Mouse (Mus musculus) embryonic facial prominence, embryonic 15.5 days (tissue): Measurements from ENCODE around the gene Asap3. TPM values are rescaled to one million over a fixed set of nuclear protein-coding genes. Genes with fewer than 3 reads are reported as not detected.

Experiments
- ATAC-seq: fragments of 200-750 bp; cut with Nextera tagmentation; 2 replicates; pipeline ENCODE4 v1.8.0; 2017; ENCODE audit warnings: low read depth, moderate TSS enrichment; ENCODE audit not compliant: insufficient number of reproducible peaks, low FRiP score, low TSS enrichment
- H3K27ac ChIP-seq: fragments of 300-500 bp; sonication (generic); replicated peaks from 2 replicates; pipeline ENCODE4 v1.5.1; 2015; ENCODE audit warnings: mild to moderate bottlenecking, inconsistent platforms
- H3K27me3 ChIP-seq: fragments of 300-500 bp; sonication (generic); 2 replicates; pipeline ENCODE4 v1.6.1; 2015; ENCODE audit warnings: inconsistent platforms
- H3K36me3 ChIP-seq: fragments of 300-500 bp; sonication (generic); 2 replicates; pipeline ENCODE4 v1.6.1; 2015; ENCODE audit warnings: mild to moderate bottlenecking, inconsistent platforms
- H3K4me1 ChIP-seq: fragments of 300-500 bp; sonication (generic); 2 replicates; pipeline ENCODE4 v1.6.1; 2015; ENCODE audit warnings: inconsistent platforms
- H3K4me2 ChIP-seq: fragments of 300-500 bp; sonication (generic); replicated peaks from 2 replicates; pipeline ENCODE4 v1.6.1; 2015; ENCODE audit warnings: mild to moderate bottlenecking, inconsistent platforms
- H3K4me3 ChIP-seq: fragments of 300-500 bp; sonication (generic); replicated peaks from 2 replicates; pipeline ENCODE4 v1.5.1; 2015; ENCODE audit warnings: mild to moderate bottlenecking, inconsistent platforms
- H3K9ac ChIP-seq: fragments of 300-500 bp; sonication (generic); 2 replicates; pipeline ENCODE4 v1.6.1; 2015; ENCODE audit warnings: inconsistent platforms
- H3K9me3 ChIP-seq: fragments of 300-500 bp; sonication (generic); replicated peaks from 2 replicates; pipeline ENCODE4 v1.6.1; 2016; ENCODE audit warnings: inconsistent platforms
- WGBS: fragments of 180-500 bp; shearing (Covaris S2); methylation state at CpG from one replicate; pipeline ENCODE4 v1.1.7; 2015; 5-methylcytosine and 5-hydroxymethylcytosine counted together
- polyA plus RNA-seq: library from polyadenylated mRNA; unstranded; fragments of >200 nt; fragmentation: Nextera tagmentation; extraction: Ambion mirVana; gene quantifications from 2 replicates; pipeline ENCODE4 v1.2.1, GENCODE M21; 2015

Gene Asap3
- polyA plus RNA-seq, 1 experiment from 2014 or later = 14.1 TPM

DNA sequence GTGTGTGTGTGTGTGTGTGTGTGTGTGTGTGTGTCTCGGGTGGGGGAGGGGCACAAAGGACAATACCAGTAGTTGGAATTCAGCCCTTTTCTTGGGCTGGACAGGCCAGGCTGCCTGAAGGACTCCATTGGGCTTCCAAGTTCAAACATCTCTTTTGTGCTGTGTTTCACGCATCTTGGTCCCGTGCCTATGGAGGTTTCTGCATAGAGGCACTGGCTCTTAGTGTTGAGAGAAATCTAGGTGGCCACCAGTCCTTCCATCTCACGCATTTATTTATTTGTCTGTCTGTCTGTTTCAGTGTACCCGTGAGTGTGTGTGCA lies 18.0 kb downstream of the Asap3 start:
- WGBS = 72% methylated on average over 5 of the region's 5 CpGs
- H3K9me3 ChIP-seq = no peaks in the 10 kb centered on the region
- no peak overlapping the region for H3K4me2 ChIP-seq
- no peak overlapping the region for H3K27ac ChIP-seq
- H3K4me3 ChIP-seq = no peak overlapping the region
- no peaks in the 10 kb centered on the region for H3K27me3 ChIP-seq
- peaks cover 11% of the 10 kb centered on the region; the same call in 1 of the 2 replicates for H3K36me3 ChIP-seq
- ATAC-seq = no peak
- no peak overlapping the region for H3K9ac ChIP-seq
- peaks cover 18% of the 10 kb centered on the region for H3K4me1 ChIP-seq

DNA sequence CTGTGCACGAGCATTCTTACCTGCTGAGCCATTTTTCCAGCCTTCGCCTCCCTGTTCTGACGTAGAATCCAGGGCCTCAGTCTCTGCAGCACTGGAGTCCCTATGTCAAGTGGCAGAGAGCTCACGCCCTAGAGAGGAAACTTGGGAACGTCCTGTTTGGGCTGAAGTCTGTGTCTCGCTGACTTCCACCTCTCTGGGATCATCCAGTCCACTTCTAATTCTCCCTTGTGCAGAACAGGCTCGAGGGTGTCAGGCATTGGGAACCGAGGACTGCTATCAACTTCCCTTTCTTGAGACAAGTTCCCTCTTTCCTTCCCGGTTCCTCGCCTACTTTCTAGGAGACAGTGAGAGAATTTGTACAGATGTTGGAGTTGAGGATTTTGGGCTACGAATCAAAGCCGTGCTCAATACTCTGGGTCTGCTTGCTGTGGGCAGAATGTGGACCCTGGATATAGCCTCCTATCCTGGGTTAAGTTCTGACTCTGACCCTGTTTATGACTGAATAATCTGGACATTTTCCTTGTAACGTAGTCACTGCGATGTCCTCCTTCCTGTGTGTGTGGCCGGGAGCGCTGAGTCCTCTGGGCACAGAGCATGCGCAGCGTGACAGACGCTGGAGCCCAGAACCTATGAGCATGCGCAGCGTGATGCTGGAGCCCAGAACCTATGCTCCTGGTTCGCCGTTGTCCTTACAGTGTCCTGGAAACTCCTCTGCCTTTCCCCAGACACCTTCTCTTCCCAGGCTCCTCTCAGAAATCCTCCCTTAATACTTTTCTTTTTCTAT lies 18.7 kb downstream of the Asap3 start:
- no peak overlapping the region for H3K4me2 ChIP-seq
- no peak overlapping the region for H3K27ac ChIP-seq
- ATAC-seq = no peak
- 80% methylated on average over 23 of the region's 23 CpGs for whole genome bisulfite sequencing
- no peaks in the 10 kb centered on the region for H3K27me3 ChIP-seq
- peaks cover 11% of the 10 kb centered on the region for H3K4me1 ChIP-seq
- no peaks in the 10 kb centered on the region for H3K9me3 ChIP-seq
- H3K9ac ChIP-seq = no peak overlapping the region
- H3K4me3 ChIP-seq = no peak overlapping the region
- peaks cover 12% of the 10 kb centered on the region; the same call in 1 of the 2 replicates for H3K36me3 ChIP-seq

DNA sequence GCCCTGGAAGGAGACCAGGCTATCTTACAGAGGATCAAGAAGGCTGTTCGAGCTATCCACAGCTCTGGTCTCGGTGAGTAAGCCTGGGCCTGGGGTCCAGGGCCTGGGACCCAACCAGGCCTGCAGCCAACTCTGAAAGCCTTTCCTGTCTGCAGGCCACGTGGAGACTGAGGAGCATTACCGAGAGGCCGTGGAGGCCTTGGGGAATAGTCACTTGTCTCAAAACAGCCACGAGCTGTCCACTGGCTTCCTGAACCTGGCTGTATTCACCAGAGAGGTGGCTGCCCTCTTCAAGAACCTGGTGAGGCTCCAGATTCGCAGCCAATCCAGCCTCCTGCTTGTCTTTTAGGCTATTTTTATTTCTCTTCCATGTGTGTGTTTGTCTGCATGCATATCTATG lies 21.2 kb downstream of the Asap3 start:
- Histone ChIP-seq H3K36me3 (peaks cover 11% of the 10 kb centered on the region; the same call in 1 of the 2 replicates), H3K27ac (no peak overlapping the region), H3K4me3 (no peak overlapping the region), H3K4me1 (peaks cover 2% of the 10 kb centered on the region; the same call in 1 of the 2 replicates), H3K4me2 (no peak overlapping the region), H3K27me3 (no peaks in the 10 kb centered on the region), H3K9ac (no peak overlapping the region), H3K9me3 (no peaks in the 10 kb centered on the region)
- ATAC-seq = no peak
- 62% methylated on average over 7 of the region's 7 CpGs for WGBS

DNA sequence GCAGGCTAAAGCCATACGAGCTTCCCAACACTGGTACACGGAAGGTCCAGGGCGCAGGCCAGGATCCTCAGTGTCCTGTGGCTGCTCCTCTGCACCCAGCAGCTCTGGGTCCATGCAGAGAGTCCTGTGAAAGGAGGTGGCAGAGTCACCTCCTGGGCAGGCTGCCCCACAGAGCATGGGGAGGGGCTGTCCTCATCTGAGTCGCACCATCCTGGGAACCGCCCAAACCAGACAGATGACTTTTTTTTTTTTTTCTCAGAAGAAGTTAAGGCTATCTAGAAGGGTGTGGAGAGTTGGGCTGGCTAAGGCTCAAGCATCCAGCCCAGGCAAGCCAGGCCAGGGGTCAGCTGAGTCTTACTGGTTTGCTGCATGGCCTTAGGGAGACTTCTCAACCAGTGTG lies 22.5 kb downstream of the Asap3 start:
- WGBS = 69% methylated on average over 5 of the region's 5 CpGs
- Histone ChIP-seq H3K4me2 (no peak overlapping the region), H3K36me3 (peaks cover 17% of the 10 kb centered on the region; the same call in 1 of the 2 replicates), H3K9ac (no peak overlapping the region), H3K27ac (no peak overlapping the region), H3K27me3 (no peaks in the 10 kb centered on the region), H3K4me3 (no peak overlapping the region), H3K4me1 (peaks cover 2% of the 10 kb centered on the region; the same call in 1 of the 2 replicates), H3K9me3 (no peaks in the 10 kb centered on the region)
- no peak for ATAC-seq

DNA sequence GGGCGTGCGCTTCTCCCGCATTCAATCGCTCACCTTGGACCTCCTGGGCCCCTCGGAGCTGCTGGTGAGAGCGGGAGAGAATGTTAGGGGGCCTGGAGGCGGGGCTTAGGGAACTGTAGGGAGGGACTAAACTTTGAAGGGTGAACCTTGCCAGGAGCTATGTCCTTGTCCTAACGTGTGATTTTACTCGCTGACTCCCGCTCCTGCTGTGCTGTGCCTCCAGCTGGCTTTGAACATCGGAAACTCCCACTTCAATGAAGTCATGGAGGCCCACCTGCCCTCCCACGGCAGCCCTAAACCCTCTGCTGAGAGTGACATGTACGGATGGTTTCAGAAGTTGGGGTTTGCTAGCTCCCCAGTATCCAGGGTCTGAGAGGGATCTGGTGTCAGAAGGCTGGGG lies 32.5 kb downstream of the Asap3 start:
- peaks cover 48% of the 10 kb centered on the region for H3K36me3 ChIP-seq
- ATAC-seq = no peak
- H3K4me1 ChIP-seq = 0 out of 2 replicates have a peak, but pooled peaks cover 9% of the 10 kb centered on the region
- no peak overlapping the region for H3K9ac ChIP-seq
- H3K4me3 ChIP-seq = no peak overlapping the region
- peaks cover 17% of the 10 kb centered on the region for H3K27me3 ChIP-seq
- 0 out of 2 replicates have a peak overlapping the region, but pooled peaks have one; percentile 8 for H3K4me2 ChIP-seq
- WGBS = 32% methylated on average over 13 of the region's 13 CpGs
- no peaks in the 10 kb centered on the region for H3K9me3 ChIP-seq
- H3K27ac ChIP-seq = no peak overlapping the region

DNA sequence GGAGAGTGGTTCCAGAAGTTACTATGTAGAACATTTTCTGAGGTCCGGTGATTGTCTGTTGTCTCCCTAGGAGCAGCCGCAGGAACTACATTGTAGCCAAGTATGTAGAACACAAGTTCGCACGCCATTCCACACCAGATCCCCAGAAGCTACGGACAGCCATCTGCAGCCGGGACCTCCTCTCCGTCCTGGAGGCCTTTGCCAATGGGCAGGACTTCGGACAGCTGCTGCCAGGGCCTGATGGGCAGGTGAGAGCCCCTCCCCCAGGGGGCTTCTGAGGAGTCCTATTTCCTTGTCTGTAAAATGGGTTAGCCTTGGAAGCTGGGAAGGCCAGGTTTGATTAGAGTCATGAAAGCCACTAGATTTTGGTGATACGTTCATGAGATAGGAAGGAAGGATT lies 32.9 kb downstream of the Asap3 start:
- no peak overlapping the region for H3K4me2 ChIP-seq
- ATAC-seq = no peak
- no peaks in the 10 kb centered on the region for H3K9me3 ChIP-seq
- 0 out of 2 replicates have a peak, but pooled peaks cover 9% of the 10 kb centered on the region for H3K4me1 ChIP-seq
- no peak overlapping the region for H3K27ac ChIP-seq
- H3K4me3 ChIP-seq = no peak overlapping the region
- H3K9ac ChIP-seq = no peak overlapping the region
- peaks cover 20% of the 10 kb centered on the region for H3K27me3 ChIP-seq
- WGBS = 72% methylated on average over 9 of the region's 9 CpGs
- peaks cover 48% of the 10 kb centered on the region for H3K36me3 ChIP-seq

DNA sequence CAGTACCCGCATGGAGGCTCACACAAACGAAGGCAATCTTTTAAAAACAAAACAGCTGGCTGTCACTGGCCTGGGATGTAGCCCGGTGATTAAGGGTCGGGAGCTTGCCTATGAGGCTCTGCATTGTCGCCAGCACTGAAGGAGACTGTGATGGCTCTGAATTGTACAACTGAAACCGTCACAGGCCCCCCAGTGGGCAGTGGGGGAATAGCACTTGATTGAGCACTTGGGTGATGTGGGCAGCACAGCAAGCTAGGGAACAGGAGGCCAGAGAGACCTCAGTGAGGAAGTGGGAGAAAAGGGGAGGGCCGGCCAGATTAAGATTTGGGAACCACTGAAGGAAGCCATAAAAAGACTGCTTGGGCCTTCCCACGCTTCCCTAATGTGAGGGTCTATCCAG lies 33.5 kb downstream of the Asap3 start:
- Histone ChIP-seq H3K27ac (no peak overlapping the region), H3K4me3 (no peak overlapping the region), H3K9ac (no peak overlapping the region), H3K4me1 (0 out of 2 replicates have a peak, but pooled peaks cover 9% of the 10 kb centered on the region), H3K9me3 (no peaks in the 10 kb centered on the region), H3K4me2 (no peak overlapping the region), H3K36me3 (peaks cover 47% of the 10 kb centered on the region), H3K27me3 (peaks cover 25% of the 10 kb centered on the region)
- WGBS = 28% methylated on average over 8 of the region's 8 CpGs
- ATAC-seq = no peak

DNA sequence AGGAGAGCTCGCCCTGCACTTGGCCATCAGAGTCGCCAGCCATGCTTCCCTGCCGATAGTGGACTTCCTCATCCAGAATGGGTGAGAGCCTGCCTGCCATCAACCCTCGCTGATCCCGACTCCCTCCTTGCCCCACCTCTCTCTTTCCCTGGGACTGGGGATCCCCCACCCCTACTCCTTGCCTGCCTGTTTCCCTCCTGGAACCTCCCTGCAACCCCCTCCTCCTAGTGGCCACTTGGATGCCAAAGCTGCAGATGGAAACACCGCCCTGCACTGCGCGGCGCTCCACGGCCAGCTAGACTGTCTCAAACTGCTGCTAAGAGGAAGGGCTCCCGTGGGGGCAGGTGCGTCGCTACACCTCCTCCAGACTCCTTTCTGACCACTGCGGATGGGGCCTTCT lies 34.0 kb downstream of the Asap3 start:
- 70% methylated on average over 14 of the region's 14 CpGs for WGBS
- H3K4me1 ChIP-seq = 0 out of 2 replicates have a peak, but pooled peaks cover 9% of the 10 kb centered on the region
- H3K4me2 ChIP-seq = no peak overlapping the region
- H3K36me3 ChIP-seq = peaks cover 49% of the 10 kb centered on the region
- no peak overlapping the region for H3K9ac ChIP-seq
- no peak overlapping the region for H3K4me3 ChIP-seq
- H3K27ac ChIP-seq = no peak overlapping the region
- no peak for ATAC-seq
- peaks cover 29% of the 10 kb centered on the region for H3K27me3 ChIP-seq
- H3K9me3 ChIP-seq = no peaks in the 10 kb centered on the region

DNA sequence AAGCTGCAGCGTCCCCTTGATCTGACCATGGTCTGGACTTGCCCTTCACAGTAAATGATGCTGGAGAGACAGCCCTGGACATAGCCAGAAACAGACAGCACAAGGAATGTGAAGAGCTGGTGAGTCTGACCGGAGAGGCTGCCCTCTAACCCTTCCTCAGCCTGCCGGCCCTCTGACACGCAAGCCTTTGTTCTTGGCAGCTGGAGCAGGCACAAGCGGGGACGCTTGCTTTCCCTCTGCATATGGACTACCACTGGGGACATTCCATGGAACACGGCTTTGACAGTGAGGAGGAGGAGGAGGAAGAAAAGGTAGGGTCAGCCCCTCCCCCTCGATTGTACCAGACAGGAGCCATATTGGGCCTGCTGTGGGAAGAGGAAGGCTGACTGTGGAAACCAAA lies 34.8 kb downstream of the Asap3 start:
- WGBS = 44% methylated on average over 8 of the region's 8 CpGs
- 0 out of 2 replicates have a peak, but pooled peaks cover 11% of the 10 kb centered on the region for H3K4me1 ChIP-seq
- H3K4me3 ChIP-seq = no peak overlapping the region
- no peak overlapping the region for H3K4me2 ChIP-seq
- no peak overlapping the region for H3K9ac ChIP-seq
- no peak overlapping the region for H3K27ac ChIP-seq
- peaks cover 37% of the 10 kb centered on the region for H3K27me3 ChIP-seq
- ATAC-seq = no peak
- no peaks in the 10 kb centered on the region for H3K9me3 ChIP-seq
- H3K36me3 ChIP-seq = peaks cover 48% of the 10 kb centered on the region

DNA sequence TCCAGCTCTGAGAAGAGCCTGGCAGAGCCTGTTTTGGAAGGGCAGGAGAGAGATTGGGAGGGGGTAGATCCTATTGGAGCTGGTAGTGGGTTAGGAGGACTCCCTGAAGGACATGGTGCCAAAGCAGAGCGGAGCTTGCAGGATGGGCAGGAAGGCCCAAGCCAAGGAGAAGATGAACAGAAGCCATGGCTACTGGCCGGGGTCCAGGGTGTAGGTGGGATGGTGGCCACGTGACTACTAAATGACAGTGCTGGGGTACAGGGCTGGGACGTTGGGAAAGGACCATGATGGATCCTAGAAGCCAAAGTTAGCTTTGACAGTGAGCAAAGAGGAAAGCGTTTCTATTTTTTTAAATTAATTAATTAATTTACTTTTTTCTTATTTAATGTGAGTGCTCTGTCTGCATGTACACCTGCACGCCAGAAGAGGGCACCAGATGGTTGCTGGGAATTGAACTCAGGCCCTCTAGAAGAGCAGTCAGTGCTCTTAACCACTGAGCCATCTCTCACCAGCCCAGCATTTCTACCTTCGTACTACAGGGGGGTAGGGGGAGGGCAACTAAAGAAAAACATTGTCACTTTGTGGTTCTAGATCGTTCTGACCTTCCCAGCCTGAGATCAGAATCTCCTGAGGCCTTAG lies 36.0 kb downstream of the Asap3 start:
- Histone ChIP-seq H3K36me3 (peaks cover 44% of the 10 kb centered on the region), H3K9ac (no peak overlapping the region), H3K4me1 (peaks cover 23% of the 10 kb centered on the region), H3K4me3 (no peak overlapping the region), H3K27me3 (peaks cover 47% of the 10 kb centered on the region), H3K27ac (no peak overlapping the region), H3K9me3 (no peaks in the 10 kb centered on the region), H3K4me2 (no peak overlapping the region)
- WGBS = 44% methylated on average over 8 of the region's 8 CpGs
- ATAC-seq = no peak

DNA sequence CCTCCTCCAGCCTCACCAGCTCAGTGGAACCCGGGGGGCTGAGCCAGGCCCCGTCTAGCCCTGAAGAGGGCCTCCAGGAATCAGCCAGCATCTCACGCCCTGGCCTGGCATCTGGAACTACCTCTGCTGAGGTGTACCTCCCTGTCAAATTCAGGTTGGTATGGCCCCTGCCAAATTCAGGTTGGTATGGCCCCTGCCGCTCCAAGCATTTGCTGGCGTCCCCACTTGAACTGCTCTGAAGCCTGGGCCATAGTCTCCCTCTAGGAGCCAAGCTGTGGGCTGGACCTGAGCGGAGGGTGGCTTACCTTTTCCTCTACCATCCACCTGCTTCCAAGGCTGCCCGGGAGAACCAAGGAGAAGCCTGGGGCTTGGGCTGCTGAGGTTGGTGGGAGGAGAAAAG lies 36.6 kb downstream of the Asap3 start:
- Histone ChIP-seq H3K27me3 (peaks cover 44% of the 10 kb centered on the region), H3K36me3 (peaks cover 44% of the 10 kb centered on the region), H3K27ac (no peak overlapping the region), H3K9ac (no peak overlapping the region), H3K4me1 (peaks cover 29% of the 10 kb centered on the region), H3K9me3 (no peaks in the 10 kb centered on the region), H3K4me3 (no peak overlapping the region), H3K4me2 (no peak overlapping the region)
- no peak for ATAC-seq
- 75% methylated on average over 7 of the region's 7 CpGs for WGBS
